Mouse (Mus musculus) heart, postnatal 0 days (tissue): ENCODE results near the gene P2rx5. TPM values are rescaled to one million over a fixed set of nuclear protein-coding genes. Genes with fewer than 3 reads are reported as not detected.

ENCODE experiments used
- ATAC-seq: fragments of 200-750 bp; cut with Nextera tagmentation; 2 replicates; pipeline ENCODE4 v1.8.0; 2017; ENCODE audit warnings: low read depth, moderate number of reproducible peaks, moderate library complexity; ENCODE audit not compliant: insufficient read depth
- DNase-seq: peaks from one replicate; pipeline ENCODE4 v3.0.0-alpha.2; 2016; ENCODE audit warnings: low spot score
- H3K27ac ChIP-seq: fragments of 300-500 bp; sonication (generic); 2 replicates; pipeline ENCODE4 v1.5.1; 2014; ENCODE audit warnings: low read depth, mild to moderate bottlenecking
- H3K27me3 ChIP-seq: fragments of 300-500 bp; sonication (generic); 2 replicates; pipeline ENCODE4 v1.6.1; 2014; ENCODE audit warnings: low read length, mixed read lengths; ENCODE audit not compliant: control insufficient read depth, insufficient read depth
- H3K36me3 ChIP-seq: fragments of 300-500 bp; sonication (generic); replicated peaks from 2 replicates; pipeline ENCODE4 v1.6.1; 2014; ENCODE audit warnings: low read length, mixed read lengths; ENCODE audit not compliant: control insufficient read depth, insufficient read depth
- H3K4me1 ChIP-seq: fragments of 300-500 bp; sonication (generic); 2 replicates; pipeline ENCODE4 v1.6.1; 2014; ENCODE audit warnings: antibody characterized with exemption; ENCODE audit not compliant: control insufficient read depth, insufficient read depth
- H3K4me2 ChIP-seq: fragments of 300-500 bp; sonication (generic); 2 replicates; pipeline ENCODE4 v1.6.1; 2014; ENCODE audit warnings: low read depth, mild to moderate bottlenecking, low read length, moderate library complexity
- H3K4me3 ChIP-seq: fragments of 300-500 bp; sonication (generic); 2 replicates; pipeline ENCODE4 v1.5.1; 2014; ENCODE audit warnings: low read depth, low read length
- H3K9ac ChIP-seq: fragments of 300-500 bp; sonication (generic); replicated peaks from 2 replicates; pipeline ENCODE4 v1.6.1; 2014; ENCODE audit warnings: low read depth, low read length, mixed read lengths
- H3K9me3 ChIP-seq: fragments of 300-500 bp; sonication (generic); replicated peaks from 2 replicates; pipeline ENCODE4 v1.6.1; 2016; ENCODE audit warnings: low read length; ENCODE audit not compliant: control insufficient read depth
- CTCF ChIP-seq: IDR thresholded peaks from 2 replicates; pipeline ENCODE4 v1.5.1; 2016; ENCODE audit warnings: antibody characterized with exemption, control low read depth, low read depth
- EP300 ChIP-seq: IDR thresholded peaks from 2 replicates; pipeline ENCODE4 v1.6.1; 2016; ENCODE audit warnings: antibody characterized with exemption, low read depth
- WGBS: fragments of 180-500 bp; shearing (Covaris S2); extraction: QIAGEN DNeasy Blood & Tissue Kit; methylation state at CpG from one replicate; pipeline ENCODE4 v1.1.7; 2014; 5-methylcytosine and 5-hydroxymethylcytosine counted together
- polyA plus RNA-seq: library from polyadenylated mRNA; unstranded; fragments of >200 nt; fragmentation: Nextera tagmentation; extraction: Ambion mirVana; gene quantifications from 2 replicates; pipeline ENCODE4 v1.2.1, GENCODE M21; 2015
- total RNA-seq: library from RNA; depleted of rRNA; stranded (reverse); fragments of >200 nt; gene quantifications from 2 replicates; pipeline ENCODE4 v1.2.3, GENCODE M21; 2014; ENCODE audit warnings: low replicate concordance

The P2rx5 gene
- total and polyA plus RNA-seq, 2 experiments from 2014 or later: 1.6 to 4.3 TPM

- DNase-seq: no peak
- no peak overlapping the region for H3K4me3 ChIP-seq
- H3K4me2 ChIP-seq: no peak overlapping the region
- no peaks in the 10 kb centered on the region for H3K4me1 ChIP-seq
- no peak overlapping the region for H3K9ac ChIP-seq
- no peak overlapping the region for H3K27ac ChIP-seq
- WGBS: 53% methylated on average over 11 of the region's 11 CpGs
- ATAC-seq: no peak
- H3K27me3 ChIP-seq: no peaks in the 10 kb centered on the region
- H3K36me3 ChIP-seq: no peaks in the 10 kb centered on the region
- no peak for TF ChIP-seq EP300
- no peak for TF ChIP-seq CTCF
- no peaks in the 10 kb centered on the region for H3K9me3 ChIP-seq
These were observed 13.9 kb upstream of the P2rx5 start for GRCm38 (mm10) chr11:73146026-73146974.

GRCm38 (mm10) chr11:73146975-73147365, 13.3 kb upstream of the P2rx5 start:
- Histone ChIP-seq H3K4me3 (no peak overlapping the region), H3K27me3 (no peaks in the 10 kb centered on the region), H3K4me2 (no peak overlapping the region), H3K9ac (no peak overlapping the region), H3K27ac (no peak overlapping the region), H3K9me3 (no peaks in the 10 kb centered on the region), H3K36me3 (no peaks in the 10 kb centered on the region), H3K4me1 (no peaks in the 10 kb centered on the region)
- ATAC-seq (no peak), DNase-seq (no peak)
- TF ChIP-seq CTCF (no peak), EP300 (no peak)
- WGBS: 45% methylated on average over 7 of the region's 7 CpGs

DNA sequence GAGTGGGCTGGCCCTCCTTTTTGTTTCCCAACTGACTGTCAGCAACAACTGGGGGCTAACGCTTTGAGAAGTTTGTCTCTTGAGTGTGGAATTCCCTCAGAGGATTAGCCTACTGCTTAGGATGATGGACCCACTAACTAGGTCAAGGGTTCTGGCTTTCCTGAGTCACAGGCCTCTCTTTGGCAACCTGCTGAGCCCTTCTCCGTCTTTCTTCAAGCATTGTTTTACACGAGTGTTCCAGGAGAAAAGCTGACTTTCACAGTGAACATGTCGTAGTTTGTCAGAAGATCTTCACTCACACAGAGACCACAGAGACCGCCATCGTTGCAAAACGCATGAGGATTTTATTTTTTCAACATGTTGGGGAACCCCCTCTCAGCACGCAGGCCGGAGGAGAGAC, 12.0 kb upstream of the P2rx5 start:
- DNase-seq (no peak), ATAC-seq (no peak)
- H3K4me1 ChIP-seq: no peaks in the 10 kb centered on the region
- no peaks in the 10 kb centered on the region for H3K9me3 ChIP-seq
- H3K4me2 ChIP-seq: no peak overlapping the region
- no peak overlapping the region for H3K27ac ChIP-seq
- TF ChIP-seq CTCF (no peak), EP300 (no peak)
- no peak overlapping the region for H3K4me3 ChIP-seq
- H3K27me3 ChIP-seq: no peaks in the 10 kb centered on the region
- H3K36me3 ChIP-seq: no peaks in the 10 kb centered on the region
- 78% methylated on average over 9 of the region's 9 CpGs for WGBS
- no peak overlapping the region for H3K9ac ChIP-seq

- H3K9me3 ChIP-seq: no peaks in the 10 kb centered on the region
- no peaks in the 10 kb centered on the region for H3K4me1 ChIP-seq
- no peak overlapping the region for H3K4me3 ChIP-seq
- no peak for DNase-seq
- ATAC-seq: no peak
- no peaks in the 10 kb centered on the region for H3K36me3 ChIP-seq
- WGBS: 61% methylated on average over 6 of the region's 6 CpGs
- H3K27ac ChIP-seq: no peak overlapping the region
- no peak overlapping the region for H3K9ac ChIP-seq
- H3K4me2 ChIP-seq: no peak overlapping the region
- H3K27me3 ChIP-seq: peaks cover 19% of the 10 kb centered on the region
- TF ChIP-seq CTCF (no peak), EP300 (no peak)
These were observed 5.2 kb upstream of the P2rx5 start for GRCm38 (mm10) chr11:73155071-73155470.

DNA sequence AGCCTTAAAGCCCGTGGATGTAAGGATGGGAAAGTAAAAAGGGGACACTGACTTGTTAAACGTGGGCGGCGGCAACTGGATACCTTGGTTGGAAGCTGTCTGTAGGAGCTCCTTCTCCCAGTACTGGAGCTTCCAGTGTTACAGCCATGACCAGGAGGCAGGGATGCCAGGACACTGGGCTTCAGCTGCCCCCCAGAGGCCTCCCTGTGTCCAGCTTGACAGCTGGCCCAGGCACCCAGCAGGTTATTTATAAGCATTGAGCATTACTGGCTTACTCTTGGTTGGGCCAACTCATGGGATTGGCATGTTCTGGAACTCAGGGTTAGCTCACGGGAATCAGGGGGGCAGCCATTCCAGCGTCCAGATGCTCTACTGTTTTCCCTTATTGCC, 585 bp downstream of the P2rx5 start:
- peak overlapping the region; percentile 79 for H3K27ac ChIP-seq
- H3K36me3 ChIP-seq: no peaks in the 10 kb centered on the region
- H3K4me3 ChIP-seq: peak overlapping the region; percentile 49
- peak overlapping the region; percentile 70 for H3K4me2 ChIP-seq
- peak overlapping the region; percentile 54 for H3K9ac ChIP-seq
- ATAC-seq (peak; percentile 91), DNase-seq (peak; percentile 71)
- TF ChIP-seq EP300 (no peak), CTCF (peak; percentile 39)
- H3K4me1 ChIP-seq: peaks cover 6% of the 10 kb centered on the region; the same call in 1 of the 2 replicates
- WGBS: 11% methylated on average over 6 of the region's 6 CpGs
- H3K9me3 ChIP-seq: no peaks in the 10 kb centered on the region
- peaks cover 19% of the 10 kb centered on the region for H3K27me3 ChIP-seq

DNA sequence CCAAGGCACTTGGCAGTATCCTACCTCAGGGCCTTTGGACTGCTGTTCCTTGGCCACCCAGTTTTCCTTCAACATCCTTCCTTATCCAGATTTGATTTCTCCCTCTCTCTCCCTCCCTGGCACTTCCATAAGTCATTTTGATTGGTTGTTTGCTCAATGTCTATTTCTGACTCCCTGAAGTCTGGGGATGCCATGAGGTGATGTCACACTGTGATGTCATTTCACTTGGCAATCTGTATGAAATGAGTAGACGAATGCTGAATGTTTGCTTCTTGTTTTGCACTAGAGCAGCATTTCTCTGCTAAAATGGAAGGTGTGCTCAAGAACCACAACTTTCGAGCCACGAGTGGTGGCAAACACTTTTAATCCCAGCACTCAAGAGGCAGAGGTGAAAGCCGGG, 1.4 kb downstream of the P2rx5 start:
- peaks cover 19% of the 10 kb centered on the region for H3K27me3 ChIP-seq
- no peaks in the 10 kb centered on the region for H3K9me3 ChIP-seq
- no peak overlapping the region for H3K4me2 ChIP-seq
- no peak for ATAC-seq
- peak overlapping the region; percentile 79 for H3K27ac ChIP-seq
- TF ChIP-seq CTCF (no peak), EP300 (no peak)
- H3K36me3 ChIP-seq: no peaks in the 10 kb centered on the region
- H3K9ac ChIP-seq: no peak overlapping the region
- peaks cover 6% of the 10 kb centered on the region; the same call in 1 of the 2 replicates for H3K4me1 ChIP-seq
- 76% methylated on average over 4 of the region's 4 CpGs for WGBS
- H3K4me3 ChIP-seq: no peak overlapping the region
- DNase-seq: no peak
